Mouse (Mus musculus): ENCODE data around the gene Smg6. TPM values are rescaled to one million over a fixed set of nuclear protein-coding genes. Genes with fewer than 3 reads are reported as not detected.
A peak's percentile ranks its signal among the peaks of the same experiment; 100 is the strongest.
"Not testable (repeated sequence)": the region's sequence is repeated elsewhere in the genome, so short reads cannot be mapped to it uniquely, and the experiment has no call there.

Gene Smg6
- polyA plus RNA-seq, 1 experiment from 2014 or later: 18.3 TPM

GRCm38 (mm10) chr11:75167643-75168589, 242.3 kb downstream of the Smg6 start:
- Histone ChIP-seq H3K27ac (no peak overlapping the region), H3K4me1 (peaks cover 73% of the 10 kb centered on the region)
- WGBS: 3% methylated on average over 52 of the region's 63 CpGs

DNA sequence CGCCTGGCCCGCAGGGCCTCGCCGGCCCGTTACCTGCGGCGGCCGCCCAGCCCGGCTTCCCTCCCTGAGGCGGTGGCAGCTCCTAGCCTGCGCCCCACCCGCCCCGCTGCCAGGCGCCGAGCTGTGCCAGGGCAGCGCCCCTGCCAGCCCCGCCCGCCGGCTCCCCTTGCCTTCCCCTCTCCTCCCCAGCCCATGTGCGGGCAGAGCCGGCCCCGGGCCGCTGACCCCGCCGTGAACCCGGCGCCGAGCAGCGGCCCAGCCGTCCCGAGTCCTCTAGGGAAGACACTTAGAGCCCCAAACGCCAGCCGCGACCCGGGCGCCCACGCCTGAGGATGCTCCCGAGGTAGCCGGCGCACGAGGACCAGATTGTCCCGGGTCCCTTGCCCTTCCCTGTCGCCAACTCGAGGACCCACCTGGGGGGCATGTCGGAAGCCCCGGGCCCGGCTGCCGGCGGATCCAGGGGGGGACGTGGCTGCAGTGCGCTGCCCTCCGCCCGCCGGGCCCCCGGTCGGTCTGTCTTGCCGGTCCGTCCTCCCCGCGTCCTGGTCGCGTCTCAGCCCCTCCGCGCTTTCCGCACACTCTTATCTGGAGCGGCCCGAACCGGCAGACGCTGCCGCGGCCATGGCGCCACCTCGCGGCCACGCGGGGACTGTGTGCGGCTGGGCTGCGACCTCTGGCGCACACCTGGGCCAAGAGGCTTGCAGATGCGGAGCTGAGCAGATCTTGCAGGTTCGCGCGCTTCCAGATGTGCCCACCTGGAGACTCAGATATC, 243.2 kb downstream of the Smg6 start:
- Histone ChIP-seq H3K4me2 (peak overlapping the region; percentile 83), H3K9ac (peak overlapping the region; percentile 63), H3K27ac (no peak overlapping the region), H3K27me3 (peaks cover 97% of the 10 kb centered on the region), H3K9me3 (replicated peaks) (no peaks in the 10 kb centered on the region), H3K36me3 (ENCODE audit: poor library complexity, severe bottlenecking) (0 out of 2 replicates have a peak, but pooled peaks cover under 1% of the 10 kb centered on the region), H3K4me1 (peaks cover 80% of the 10 kb centered on the region), H3K4me3 (peak overlapping the region; percentile 45)
- peak; percentile 19; the same call in 1 of the 2 replicates for ATAC-seq
- under 1% methylated on average over 70 of the region's 83 CpGs for WGBS

More at GRCm38 (mm10) chr11:75167643-75168589, 242.3 kb downstream of the Smg6 start:
- Histone ChIP-seq H3K27me3 (peaks cover 100% of the 10 kb centered on the region), H3K9ac (peak overlapping the region; percentile 63), H3K36me3 (ENCODE audit: poor library complexity, severe bottlenecking) (peaks cover 9% of the 10 kb centered on the region), H3K9me3 (replicated peaks) (no peaks in the 10 kb centered on the region), H3K4me2 (peak overlapping the region; percentile 83), H3K4me3 (peak overlapping the region; percentile 45)
- no peak for ATAC-seq

- Histone ChIP-seq H3K4me3 (peak within 1 kb of the TSS; percentile 45), H3K4me1 (peaks cover 86% of the 10 kb centered on the region), H3K4me2 (peak within 1 kb of the TSS; percentile 83), H3K9ac (peak within 1 kb of the TSS; percentile 63), H3K9me3 (replicated peaks) (no peaks in the 10 kb centered on the region), H3K36me3 (ENCODE audit: poor library complexity, severe bottlenecking) (no peaks in the 10 kb centered on the region), H3K27ac (no peak within 1 kb of the TSS), H3K27me3 (peaks cover 96% of the 10 kb centered on the region)
- ATAC-seq: no peak
- WGBS: 4% methylated on average over 23 of the region's 23 CpGs
These were observed 243.9 kb downstream of the Smg6 start, which contains the start of gene Hic1 for GRCm38 (mm10) chr11:75169405-75170080. Hic1 (minus strand) TSS chr11:75169519.

DNA sequence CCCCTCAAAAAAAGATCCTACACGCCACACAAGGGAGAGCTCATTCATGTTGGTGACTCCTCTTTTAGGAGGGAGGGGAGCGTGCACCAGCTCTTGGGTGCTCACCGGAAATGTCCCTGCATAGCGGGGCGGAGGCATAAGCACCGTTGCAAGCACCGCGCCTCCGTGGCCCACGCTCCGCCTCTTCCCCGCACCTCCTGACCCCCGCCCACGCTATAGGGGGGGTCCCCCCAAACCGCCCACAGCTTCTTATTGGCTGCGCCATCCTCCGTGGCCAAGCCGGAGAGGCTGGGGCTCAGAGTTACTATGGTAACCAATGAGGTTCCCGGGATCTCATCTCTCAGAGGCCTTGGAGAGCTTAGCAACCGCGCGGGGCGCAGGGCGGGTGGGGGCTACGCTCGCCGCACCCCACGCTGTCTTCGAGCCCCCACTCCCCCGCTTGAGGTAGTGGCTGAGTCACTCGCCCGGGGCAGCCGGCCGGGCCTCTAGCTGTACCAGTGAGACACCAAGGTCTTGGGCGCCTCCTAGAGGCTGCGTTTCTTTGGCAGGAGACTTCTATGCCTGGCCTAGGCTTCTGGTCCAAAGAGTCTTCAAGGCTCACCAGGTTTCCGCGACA, 244.6 kb downstream of the Smg6 start:
- Histone ChIP-seq H3K4me2 (peak overlapping the region; percentile 83), H3K27me3 (peaks cover 89% of the 10 kb centered on the region), H3K9me3 (replicated peaks) (no peaks in the 10 kb centered on the region), H3K4me1 (peaks cover 86% of the 10 kb centered on the region), H3K36me3 (ENCODE audit: poor library complexity, severe bottlenecking) (no peaks in the 10 kb centered on the region), H3K9ac (peak overlapping the region; percentile 47), H3K27ac (no peak overlapping the region), H3K4me3 (peak overlapping the region; percentile 45)
- peak; percentile 72 for ATAC-seq
- WGBS: under 1% methylated on average over 38 of the region's 38 CpGs

DNA sequence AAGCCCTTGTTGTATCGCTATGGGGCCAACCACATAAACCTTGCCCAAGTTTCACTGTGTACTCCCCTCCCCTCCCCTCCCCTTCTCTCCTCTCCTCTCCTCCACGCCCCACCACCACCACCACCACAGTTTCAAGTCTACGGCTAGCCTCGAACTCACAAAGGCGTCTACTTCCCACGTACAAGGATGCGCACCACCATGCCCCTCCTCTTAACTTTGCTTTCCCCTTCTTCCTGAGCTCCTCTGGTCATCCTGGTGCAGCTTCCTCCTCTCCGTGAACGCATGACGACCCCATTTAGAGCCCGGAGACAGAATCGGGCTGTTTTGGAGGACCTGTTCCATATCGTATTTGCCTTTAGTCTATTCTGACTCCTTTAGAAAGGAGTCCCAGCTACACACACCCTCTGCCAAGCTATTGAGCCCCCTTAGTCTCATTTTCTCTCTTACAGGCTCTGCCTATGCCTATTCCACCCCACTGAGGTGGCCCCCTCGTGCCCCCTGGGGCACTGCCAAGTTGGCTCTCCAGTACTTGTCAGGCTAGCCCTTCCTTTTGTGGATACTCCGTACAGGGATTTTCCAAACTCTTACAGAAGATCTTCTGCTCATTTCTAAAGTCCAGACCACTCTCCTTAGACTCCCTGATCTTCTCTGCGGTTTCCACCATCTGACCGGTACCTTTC, 245.7 kb downstream of the Smg6 start:
- no peak for ATAC-seq
- H3K4me1 ChIP-seq: peaks cover 75% of the 10 kb centered on the region
- 5% methylated on average over 17 of the region's 17 CpGs for WGBS
- no peak overlapping the region for H3K27ac ChIP-seq
- H3K4me3 ChIP-seq: peak overlapping the region; percentile 66
- H3K4me2 ChIP-seq: peak overlapping the region; percentile 81
- H3K36me3 ChIP-seq (ENCODE audit: poor library complexity, severe bottlenecking): 0 out of 2 replicates have a peak, but pooled peaks cover under 1% of the 10 kb centered on the region
- no peak overlapping the region for H3K9ac ChIP-seq
- no peaks in the 10 kb centered on the region for H3K9me3 ChIP-seq (replicated peaks)
- H3K27me3 ChIP-seq: peaks cover 78% of the 10 kb centered on the region

DNA sequence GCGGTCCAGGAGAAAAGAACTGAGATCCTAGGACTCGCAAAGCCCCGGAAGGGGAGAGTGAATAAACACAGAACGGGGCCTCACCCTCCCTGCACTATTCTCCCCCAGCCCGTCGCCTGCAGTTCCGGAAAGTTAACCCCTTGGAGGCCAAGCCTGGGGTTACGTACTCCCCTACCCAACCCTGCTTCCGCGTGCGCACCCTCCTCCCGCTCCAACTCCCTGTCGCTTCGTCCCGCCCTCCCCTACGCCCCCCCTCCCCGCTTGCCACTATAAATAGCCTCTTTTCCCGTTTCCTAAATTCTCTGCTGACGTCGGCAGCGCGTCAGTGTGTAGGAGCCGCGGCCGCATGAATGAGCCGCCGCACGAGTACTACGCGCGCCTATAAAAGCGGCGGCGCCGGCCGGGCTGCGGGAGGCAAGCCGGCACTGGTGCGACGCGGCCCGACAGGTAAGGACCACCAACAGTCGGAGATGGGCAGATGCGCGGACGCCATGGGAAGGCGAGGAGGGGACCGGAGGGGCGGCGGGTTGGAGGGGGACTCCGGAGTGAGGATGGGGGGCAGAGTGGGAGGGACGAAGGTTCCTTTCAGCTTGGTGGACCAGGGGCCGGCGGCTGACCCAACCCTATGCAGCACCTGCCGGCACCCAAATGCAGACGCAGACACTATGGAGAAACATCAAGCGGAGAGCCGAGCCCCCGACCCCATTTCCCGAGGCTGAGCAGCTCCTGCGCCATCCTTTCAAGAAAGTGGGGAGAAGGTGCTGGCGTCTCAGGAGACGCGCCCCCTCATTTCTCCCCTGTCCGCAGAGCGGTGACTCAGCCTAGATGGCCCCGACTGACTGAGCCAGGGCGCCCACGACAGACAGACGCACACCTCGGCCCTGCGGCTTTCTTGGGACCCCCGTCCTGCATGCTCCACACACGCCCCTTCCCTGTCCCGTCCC, 246.8 kb downstream of the Smg6 start:
- Histone ChIP-seq H3K4me1 (peaks cover 65% of the 10 kb centered on the region), H3K9me3 (replicated peaks) (no peaks in the 10 kb centered on the region), H3K4me3 (peak overlapping the region; percentile 66), H3K36me3 (ENCODE audit: poor library complexity, severe bottlenecking) (0 out of 2 replicates have a peak, but pooled peaks cover 10% of the 10 kb centered on the region), H3K27me3 (peaks cover 67% of the 10 kb centered on the region), H3K27ac (0 out of 2 replicates have a peak overlapping the region, but pooled peaks have one; percentile 19), H3K4me2 (peak overlapping the region; percentile 81), H3K9ac (peak overlapping the region; percentile 69)
- ATAC-seq: peak; percentile 0; the same call in 1 of the 2 replicates
- under 1% methylated on average over 65 of the region's 75 CpGs for WGBS

GRCm38 (mm10) chr11:75173095-75173798, 247.6 kb downstream of the Smg6 start:
- H3K4me2 ChIP-seq: peak overlapping the region; percentile 81
- peak overlapping the region; percentile 35; the same call in 1 of the 2 replicates for H3K27ac ChIP-seq
- peak; percentile 60 for ATAC-seq
- H3K9me3 ChIP-seq (replicated peaks): no peaks in the 10 kb centered on the region
- peak overlapping the region; percentile 66 for H3K4me3 ChIP-seq
- H3K9ac ChIP-seq: peak overlapping the region; percentile 69
- peaks cover 66% of the 10 kb centered on the region for H3K4me1 ChIP-seq
- H3K36me3 ChIP-seq (ENCODE audit: poor library complexity, severe bottlenecking): peaks cover 15% of the 10 kb centered on the region; the same call in 1 of the 2 replicates
- WGBS: under 1% methylated on average over 69 of the region's 71 CpGs
- H3K27me3 ChIP-seq: peaks cover 59% of the 10 kb centered on the region

DNA sequence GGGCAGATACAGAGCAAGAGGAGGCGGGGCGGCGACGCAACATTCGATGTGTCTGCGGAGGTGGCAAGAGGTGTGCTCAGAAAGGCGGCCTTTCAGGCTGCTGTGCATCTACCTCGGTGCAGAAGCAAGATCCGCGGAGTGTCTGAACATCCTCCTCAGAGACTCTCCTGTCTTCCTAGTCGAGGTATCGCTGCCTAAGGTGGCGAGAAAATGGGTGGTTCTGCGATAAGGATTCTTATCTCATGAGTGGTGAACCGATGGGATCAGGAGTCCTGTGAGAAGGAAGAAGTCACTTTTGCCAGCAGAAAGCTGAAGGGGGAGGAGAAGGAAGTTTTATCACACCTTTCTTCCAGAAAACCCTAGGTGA, 248.2 kb downstream of the Smg6 start:
- peak overlapping the region; percentile 66 for H3K4me3 ChIP-seq
- no peak for ATAC-seq
- H3K9me3 ChIP-seq (replicated peaks): no peaks in the 10 kb centered on the region
- H3K36me3 ChIP-seq (ENCODE audit: poor library complexity, severe bottlenecking): peaks cover 15% of the 10 kb centered on the region; the same call in 1 of the 2 replicates
- peaks cover 53% of the 10 kb centered on the region for H3K27me3 ChIP-seq
- WGBS: 2% methylated on average over 15 of the region's 15 CpGs
- peaks cover 61% of the 10 kb centered on the region for H3K4me1 ChIP-seq
- H3K27ac ChIP-seq: peak overlapping the region; percentile 15; the same call in 1 of the 2 replicates
- peak overlapping the region; percentile 69 for H3K9ac ChIP-seq
- peak overlapping the region; percentile 81 for H3K4me2 ChIP-seq

- ATAC-seq; H3K4me2 ChIP-seq; H3K9me3 ChIP-seq (replicated peaks); H3K9ac ChIP-seq; H3K4me3 ChIP-seq; H3K27ac ChIP-seq: not testable (repeated sequence)
- peaks cover 60% of the 10 kb centered on the region for H3K4me1 ChIP-seq
- 73% methylated on average over 6 of the region's 6 CpGs for WGBS
- peaks cover 15% of the 10 kb centered on the region; the same call in 1 of the 2 replicates for H3K36me3 ChIP-seq (ENCODE audit: poor library complexity, severe bottlenecking)
- H3K27me3 ChIP-seq: peaks cover 45% of the 10 kb centered on the region
These were observed 249.0 kb downstream of the Smg6 start for GRCm38 (mm10) chr11:75174574-75174973.

Measured in forebrain, embryonic 13.5 days (tissue).